Mouse (Mus musculus) WW6 (cell line): ENCODE data around the gene Tmcc1.
A peak's percentile ranks its signal among the peaks of the same experiment; 100 is the strongest.
"Not testable (repeated sequence)": the region's sequence is repeated elsewhere in the genome, so short reads cannot be mapped to it uniquely, and the experiment has no call there.

Experiments
- DNase-seq: peaks from one replicate; pipeline ENCODE4 v3.0.0-alpha.2; 2013; ENCODE audit warnings: low read depth, low spot score

Tmcc1 gene

DNA sequence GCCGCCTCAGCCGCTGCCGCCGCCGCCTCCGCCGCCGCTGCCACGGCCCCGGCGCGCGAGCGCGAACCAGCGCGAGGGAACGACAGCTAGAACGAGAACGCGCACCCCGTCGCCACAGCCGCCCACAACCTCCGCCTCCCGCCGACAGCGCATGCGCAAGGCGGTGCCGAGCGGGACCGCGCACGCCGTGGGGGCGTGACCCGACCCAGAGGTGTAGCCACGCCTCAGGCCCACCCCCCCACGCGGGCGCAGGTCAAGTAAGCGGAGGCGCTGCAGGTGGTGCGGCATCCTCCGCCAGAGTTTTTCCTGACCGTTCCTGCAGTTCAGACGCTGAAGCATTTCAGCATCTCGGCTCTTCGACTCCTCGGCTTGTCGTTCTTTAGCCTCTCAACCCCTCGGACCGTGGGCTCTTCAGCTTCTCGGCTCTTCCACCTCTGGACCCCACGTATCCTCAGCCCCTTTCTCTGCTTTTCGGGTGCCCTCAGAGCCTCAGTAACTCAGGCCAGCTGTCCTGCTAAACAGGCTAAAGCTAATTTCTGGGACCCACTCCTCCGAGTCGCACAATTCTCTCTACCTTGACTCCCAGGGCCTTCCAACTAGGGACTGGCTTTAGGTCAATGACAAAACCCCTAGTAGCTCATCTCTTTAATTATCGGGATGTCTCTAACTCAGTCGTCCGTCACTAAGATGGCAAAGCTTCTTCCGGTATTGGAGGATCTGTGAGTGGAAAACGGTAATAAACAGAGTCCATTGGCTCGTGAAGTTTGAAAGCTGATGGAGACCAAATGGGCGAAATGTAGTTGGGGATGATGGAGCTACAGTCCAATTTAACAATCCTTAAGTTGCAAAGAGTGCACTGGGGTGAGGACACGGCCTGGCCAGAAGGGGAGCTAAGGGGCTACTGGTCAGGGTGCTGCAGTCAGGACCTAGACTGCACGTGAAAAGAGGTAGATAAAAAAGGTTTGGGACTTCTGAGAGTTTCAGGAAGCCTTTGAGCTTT lies at the start of gene Tmcc1:
Gene Tmcc1 (minus strand): TSS at position 93 of the 1,000 bp plus-strand sequence.
- DNase-seq: peak; percentile 97

DNA sequence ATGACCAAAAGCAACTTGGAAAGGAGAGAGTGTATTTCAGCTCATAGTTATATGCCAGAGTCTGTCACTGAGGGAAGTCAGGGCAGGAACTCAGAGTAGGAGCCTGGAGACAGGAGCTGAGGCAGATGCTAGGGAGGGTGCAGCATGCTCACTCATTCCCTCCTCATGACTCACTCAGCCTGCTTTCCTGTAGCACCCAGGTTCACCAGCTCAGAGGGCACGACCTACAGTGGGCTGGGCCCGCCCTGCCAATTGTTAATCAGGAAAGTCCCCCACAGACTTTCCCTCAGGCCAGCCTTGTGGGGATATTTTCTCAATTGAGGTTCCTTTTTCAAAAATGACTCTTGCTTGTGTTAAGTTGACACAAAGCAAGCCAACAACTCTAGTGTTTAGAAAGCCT lies 47.1 kb upstream of the Tmcc1 start:
- no peak for DNase-seq

DNA sequence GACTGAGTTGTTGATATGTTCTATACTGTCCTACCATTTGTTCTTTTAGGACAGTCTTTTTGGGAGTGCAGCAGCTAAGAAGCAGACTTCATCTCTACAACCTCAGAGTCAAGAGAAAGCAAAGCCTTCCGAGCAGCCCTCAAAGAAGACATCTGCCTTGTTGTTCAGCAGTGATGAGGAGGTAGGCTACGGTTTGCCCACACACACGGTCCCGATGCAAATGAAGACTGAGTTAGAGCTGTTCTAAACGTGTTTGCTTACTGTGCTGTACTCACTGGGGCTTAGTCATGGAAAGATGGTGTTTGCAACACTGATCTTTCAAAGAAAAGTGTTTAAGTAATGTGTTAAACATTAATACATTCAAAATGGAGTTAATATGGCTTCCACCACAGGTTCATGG lies 44.8 kb upstream of the Tmcc1 start:
- DNase-seq: no peak

DNA sequence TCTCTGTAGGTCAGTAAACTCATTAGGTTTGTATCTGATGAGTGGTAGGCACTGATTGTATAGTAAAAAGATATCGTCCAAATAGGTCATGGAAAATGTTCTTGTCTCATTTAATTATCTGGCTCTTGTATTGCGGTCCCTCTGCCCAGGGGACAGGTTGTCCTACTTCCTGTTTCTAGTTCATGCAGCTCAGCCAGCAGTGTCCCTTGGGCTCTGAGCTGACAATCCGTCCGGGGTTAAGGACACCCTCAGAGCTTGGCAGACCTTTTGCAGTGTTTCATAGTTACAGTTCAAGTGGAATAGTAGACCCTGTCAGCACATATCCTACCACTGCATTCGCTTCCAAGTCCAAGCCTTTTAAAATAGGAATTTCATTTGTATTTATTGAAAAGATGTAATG lies 42.0 kb upstream of the Tmcc1 start:
- DNase-seq: no peak

DNA sequence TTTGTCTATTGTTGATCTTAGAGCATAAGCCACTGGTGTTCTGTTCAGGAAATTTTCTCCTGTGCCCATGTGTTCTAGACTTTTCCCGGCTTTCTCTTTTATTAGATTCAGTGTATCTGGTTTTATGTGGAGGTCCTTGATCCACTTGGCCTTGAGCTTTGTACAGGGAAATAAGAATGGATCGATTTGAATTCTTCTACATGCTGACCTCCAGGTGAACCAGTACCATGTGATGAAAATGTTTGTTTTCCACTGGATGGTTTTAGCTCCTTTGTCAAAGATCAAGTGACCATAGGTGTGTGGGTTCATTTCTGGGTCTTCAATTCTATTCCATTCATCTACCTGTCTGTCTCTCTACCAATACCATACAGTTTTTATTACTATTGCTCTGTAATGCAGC lies 41.5 kb upstream of the Tmcc1 start:
- not testable (repeated sequence) for DNase-seq

DNA sequence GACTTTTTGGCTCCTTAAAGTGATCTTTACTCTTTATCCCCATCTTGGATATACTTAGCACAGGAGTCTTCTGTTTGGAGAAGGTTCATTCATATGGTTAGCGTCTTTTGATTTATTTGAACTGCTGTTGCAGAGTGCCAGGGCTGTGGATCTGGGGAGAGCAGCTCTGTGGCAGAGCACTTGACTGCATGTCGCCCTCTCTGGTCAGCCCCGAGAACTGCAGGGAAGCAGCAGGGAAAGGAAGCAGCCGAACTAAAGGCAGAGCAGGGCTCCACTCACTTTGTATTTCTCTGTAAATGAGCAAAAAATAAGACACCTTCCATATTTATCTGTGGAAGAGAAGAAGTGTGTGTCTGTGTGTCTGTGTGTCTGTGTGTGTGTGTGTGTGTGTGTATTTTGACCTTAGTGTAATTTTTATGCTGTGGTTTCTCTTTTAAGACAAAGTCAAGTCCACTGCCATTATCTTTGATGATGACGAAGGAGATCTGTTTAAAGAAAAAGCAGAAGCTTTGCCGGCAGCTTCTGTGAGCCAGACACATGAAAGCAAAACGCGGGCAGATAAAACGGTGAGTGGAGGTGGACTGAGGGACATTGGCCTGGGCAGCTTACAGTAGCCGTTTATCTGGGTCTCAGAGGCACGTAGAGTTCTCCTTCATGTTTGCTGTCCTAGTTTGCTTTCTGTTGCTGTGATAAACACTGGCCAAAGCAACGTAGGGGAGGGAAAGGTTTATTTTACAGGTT lies 35.7 kb upstream of the Tmcc1 start:
- peak; percentile 40 for DNase-seq

DNA sequence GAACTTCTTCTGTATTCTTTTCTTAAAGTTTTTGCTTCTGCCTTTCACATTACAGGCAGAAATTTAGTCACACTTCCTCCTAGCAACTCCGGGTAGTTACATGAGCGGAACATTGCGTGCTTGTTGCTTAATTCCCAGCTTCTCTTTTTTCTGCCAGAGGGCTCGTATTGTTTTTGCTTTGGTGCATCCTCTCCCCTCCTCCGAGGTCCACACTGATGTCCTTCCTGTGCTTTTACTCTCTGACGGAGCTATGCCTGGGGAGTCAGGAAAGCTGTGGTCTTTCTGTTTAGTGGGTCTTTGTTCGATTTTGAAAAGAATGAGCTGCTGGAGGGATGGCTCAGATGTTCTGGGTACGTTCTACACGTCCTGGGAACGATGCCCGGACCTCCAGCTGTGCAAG lies 34.5 kb upstream of the Tmcc1 start:
- DNase-seq: no peak

DNA sequence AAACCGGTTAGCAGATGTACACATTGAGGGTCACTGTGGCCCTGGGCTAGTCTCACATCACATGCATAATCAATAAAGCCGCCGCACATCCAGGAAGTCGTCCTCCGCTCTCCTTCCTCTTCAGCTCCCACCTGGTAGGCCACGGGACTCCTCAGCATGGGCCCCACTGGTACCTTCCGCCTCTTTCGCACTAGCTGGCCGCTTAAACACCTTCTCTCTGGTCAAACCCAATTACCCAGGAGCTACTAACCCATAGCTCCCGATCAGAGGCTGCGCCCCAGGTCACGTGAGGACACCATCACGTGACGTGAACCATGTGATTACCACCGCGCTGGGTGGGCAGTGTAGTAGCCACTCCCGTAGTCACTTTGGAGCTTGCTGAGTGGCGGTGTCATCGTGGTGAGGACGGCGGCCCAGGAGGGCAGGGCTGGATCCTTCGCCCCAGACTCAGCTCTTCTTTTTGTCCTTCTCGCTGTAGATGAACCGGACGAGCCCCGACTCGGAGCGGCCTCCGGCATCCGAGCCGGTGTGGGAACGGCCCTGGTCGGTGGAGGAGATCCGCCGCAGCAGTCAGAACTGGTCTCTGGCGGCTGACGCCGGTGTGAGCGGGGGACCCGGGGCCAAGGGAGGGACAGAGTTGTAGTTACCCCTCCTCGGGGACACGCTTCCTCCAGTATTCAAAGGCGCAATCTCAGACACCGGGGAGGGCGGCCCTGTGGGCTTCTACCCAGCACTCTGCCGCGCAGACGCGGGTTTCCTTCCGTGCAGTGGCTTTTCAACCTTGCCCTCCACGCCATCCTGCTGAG lies 14.6 kb upstream of the Tmcc1 start, which contains the start of gene Washc2:
Gene Washc2 (plus strand): TSS at position 310 of the 806 bp plus-strand sequence.
- peak; percentile 98 for DNase-seq

DNA sequence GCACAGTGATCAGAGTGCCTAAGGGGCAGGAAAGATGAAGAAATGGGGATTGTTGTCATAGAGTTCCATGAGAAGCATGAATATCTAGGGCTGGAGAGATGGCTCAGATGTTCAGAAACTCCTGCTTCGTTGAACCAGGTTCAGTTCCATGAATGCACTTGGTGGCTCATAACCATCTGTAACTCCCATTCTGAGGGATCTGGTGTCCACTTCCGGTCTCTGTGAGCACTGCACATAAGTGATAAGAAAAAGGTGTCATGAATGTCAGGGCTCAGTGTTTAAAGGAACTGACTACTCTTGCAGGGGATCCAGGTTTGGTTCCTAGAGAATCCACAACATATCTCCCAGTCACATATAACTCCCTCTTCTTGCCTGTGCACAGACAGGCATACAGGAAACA lies 6.4 kb upstream of the Tmcc1 start:
- no peak for DNase-seq

DNA sequence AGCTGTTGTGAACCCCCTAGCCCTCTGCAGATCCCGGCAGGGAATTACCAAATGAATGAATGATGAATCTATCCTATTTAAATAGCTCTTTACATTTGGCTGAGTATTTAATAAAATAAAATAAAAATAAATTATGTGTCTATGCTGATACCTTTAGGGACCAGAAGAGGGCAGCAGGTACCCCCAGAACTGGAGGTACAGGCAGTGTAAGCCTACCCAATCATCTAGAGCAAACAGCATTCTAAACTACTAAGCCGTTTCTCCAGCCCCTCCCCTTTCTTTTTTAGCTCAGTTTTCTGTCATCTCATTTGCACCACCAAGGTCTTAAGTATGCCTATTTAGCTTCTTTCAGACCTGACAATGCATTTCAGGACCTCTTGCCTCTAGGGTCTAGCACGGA lies 4.9 kb upstream of the Tmcc1 start:
- DNase-seq: peak; percentile 42

DNA sequence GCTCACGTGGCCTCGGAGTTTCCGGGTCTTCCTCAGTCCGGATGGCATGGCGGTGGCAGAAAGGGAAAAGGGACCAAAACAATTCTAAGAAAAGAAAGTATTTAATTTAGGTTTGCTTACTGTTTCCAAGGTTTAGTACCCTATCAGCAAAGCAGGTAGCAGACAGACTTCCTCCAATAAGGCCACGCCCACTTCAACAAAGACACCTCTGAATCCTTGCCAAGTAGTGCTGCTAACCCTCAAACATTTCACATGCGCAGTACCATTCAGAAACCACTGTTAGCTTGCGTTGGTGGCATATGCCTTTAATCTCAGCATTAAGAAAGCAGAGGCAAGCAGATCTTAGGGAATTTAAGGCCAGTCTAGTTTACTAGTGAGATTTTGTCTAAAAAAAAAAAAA lies 2.5 kb upstream of the Tmcc1 start:
- DNase-seq: peak; percentile 40

DNA sequence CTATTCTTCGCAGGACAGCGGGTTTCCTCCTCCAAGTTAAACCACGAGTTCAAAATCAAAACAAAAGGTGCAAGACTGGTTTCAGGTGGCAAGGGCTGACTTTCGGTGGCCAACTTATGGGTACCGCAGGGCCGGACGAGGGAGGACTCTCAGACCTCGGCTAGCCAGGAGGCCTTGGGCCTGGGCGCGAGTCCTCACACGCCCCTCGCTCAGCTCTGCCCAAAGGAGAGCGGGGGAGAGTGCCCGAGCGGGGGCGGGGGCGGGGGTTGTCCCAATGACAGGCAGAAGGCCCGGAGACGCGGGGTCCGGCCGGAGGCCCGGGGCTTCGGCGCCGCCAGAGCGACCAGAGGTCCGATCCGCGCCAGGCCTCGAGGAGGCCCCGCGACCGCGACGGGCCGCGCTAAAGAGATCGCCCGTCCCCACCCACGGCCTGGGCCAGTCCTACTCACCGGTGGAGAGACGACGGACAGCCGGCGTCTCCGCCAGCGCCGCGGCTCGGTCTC lies 426 bp downstream of the Tmcc1 start:
- DNase-seq: peak; percentile 14

DNA sequence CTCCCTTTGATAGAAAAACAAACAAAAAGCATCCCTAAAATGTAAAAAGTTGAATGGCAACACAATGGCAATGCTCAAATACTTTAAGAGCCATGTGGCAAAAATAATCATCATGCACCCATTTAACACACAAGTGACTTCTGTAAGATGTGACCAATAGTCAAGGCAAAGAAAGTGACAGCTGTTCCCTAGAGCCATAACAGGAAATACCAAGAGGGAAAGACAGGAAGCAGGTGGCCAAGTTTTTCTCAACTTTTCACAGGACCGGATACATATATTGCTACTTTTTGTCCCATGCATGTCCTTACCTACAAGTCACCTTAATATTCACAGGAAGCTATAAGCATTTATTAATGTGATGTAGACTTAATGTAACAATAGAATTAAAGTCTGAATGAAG lies 3.9 kb downstream of the Tmcc1 start:
- DNase-seq: no peak

DNA sequence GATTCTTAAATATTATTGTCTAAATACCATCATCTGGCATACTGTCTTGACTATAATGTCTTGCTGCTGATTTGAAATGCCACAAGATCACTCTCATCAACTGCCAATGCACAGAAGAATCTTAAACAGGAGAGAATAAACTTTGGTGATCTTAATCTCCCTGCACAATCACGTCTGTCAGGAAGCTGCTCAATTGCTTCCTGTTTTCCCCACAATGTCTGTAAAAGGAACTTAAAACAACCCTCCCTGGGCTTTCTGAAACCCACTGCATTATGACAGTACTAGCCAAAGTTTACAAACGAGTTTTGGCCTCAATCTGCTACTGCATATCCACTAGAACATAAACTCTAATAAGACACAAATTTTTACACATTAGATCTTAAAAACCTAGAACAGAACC lies 6.8 kb downstream of the Tmcc1 start:
- no peak for DNase-seq

DNA sequence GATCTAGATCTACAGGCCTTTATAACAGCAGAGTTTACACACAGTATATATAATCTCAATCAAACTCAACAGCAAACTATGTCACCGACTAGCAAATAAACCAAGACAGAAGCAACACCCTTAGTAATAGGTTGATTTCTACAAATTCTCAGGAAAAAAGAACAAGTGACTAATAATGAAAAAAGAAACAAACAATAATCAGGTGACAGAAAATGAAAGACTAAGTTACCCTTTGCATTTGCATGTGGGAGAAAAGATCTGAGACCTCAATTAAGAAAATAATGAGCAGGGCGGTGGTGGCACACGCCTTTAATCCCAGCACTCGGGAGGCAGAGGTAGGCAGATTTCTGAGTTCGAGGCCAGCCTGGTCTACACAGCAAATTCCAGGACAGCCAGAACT lies 9.8 kb downstream of the Tmcc1 start:
- no peak for DNase-seq

DNA sequence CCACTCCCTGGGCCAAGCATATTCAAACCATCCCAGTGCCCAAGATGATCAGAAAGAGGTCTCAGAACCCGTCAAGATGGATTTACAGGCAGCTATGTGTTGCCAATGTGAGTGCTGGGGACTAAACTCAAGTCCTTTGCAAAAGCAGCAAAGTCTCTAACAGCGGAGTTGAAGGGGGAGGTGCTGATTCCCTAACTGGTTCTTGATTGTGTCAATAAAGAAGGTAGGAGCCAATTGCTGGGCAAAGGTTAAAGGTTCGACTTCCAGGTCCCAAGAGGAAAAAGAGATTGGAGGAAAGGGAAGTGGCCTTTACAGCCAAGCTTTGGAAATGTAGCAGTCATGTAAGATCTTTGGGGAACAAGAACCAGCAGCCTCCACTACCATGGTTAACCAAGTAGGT lies 12.6 kb downstream of the Tmcc1 start:
- DNase-seq: no peak

DNA sequence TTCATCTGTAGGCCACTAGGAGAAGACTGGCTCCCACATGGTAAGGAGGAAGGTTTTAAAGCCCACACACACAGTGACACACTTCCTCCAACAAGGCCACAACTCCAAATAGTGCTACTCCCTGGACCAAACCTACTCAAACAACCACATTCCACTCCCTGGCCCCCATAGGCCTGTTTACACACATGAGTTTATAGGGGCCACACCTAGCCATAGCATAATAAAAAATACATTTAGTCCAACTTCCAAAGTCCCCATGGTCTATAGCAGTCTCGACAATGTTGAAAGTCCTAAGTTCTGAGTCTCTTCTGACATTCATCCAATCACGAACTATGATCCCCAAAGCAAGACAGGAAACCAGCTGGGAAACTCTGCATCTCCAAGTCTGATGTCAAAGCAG lies 14.9 kb downstream of the Tmcc1 start:
- no peak for DNase-seq

DNA sequence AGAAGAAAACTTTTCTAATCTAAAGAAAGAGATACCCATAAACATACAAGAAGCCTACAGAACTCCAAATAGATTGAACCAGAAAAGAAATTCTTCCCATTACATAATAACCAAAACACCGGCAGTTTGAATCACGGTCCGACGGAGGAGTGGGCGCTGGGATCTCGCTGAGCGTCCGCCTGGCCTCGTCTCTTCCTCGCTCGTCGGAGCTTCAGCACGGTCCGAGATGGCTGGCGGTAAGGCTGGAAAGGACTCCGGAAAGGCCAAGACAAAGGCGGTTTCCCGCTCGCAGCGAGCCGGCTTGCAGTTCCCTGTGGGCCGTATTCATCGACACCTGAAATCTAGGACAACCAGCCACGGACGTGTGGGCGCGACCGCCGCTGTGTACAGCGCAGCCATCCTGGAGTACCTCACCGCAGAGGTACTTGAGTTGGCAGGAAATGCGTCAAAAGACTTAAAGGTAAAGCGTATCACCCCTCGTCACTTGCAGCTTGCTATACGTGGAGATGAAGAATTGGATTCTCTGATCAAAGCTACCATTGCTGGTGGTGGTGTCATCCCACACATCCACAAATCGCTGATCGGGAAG lies 19.7 kb downstream of the Tmcc1 start:
- DNase-seq: not testable (repeated sequence)

DNA sequence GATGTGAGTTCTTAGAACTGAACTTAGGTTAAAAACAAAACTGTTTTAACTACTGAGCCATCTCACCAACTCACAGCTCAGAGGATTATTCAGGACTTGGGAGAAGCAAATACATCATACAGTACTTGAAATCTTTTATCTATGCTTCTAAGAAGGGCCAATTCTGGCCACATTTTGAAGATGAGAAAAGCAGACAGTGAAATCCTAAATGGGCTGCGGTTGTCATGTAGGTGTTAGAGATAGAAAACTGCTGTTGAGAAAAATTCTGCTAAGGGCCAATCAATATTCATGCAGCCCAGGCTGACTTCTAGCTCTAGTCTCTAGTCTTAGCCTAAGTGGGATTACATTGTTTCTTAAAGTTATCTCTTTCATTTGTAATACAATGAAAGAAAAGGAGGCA lies 26.9 kb downstream of the Tmcc1 start:
- no peak for DNase-seq

DNA sequence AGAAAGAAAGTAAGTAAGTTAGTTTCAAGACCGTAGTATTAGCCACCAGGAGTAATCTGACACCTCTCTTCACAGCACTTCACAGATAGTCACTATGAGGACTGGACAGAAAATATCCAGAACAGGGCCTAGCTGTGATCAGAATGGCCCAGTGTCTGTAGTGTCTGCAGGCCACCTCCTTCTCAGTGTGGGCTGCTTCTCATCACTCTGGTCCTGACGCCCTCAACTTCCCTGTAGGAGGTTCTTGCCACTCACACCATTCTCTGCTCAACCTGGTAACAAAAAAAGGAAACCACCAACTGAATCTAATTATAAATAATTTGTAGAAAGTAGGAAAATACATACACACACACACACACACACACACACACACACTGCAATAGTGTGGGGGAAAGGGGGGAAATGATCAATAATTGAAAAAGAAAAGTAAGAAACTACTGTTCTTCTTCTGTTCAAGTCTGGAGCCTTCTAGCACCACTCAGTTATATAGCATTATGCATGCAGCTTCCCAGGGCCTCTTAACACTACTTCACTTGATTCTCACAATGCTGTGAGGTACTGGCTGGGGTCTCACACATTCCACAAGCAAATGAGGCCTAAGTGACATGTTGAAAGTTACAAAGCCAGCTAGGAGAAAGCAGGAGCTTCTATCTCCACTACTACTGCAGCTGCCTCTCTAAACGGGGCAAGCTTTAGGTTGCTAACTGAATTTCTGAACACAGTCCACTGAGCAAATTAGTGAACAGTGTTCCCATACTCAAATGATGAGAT lies 38.2 kb downstream of the Tmcc1 start:
- DNase-seq: no peak
